Mouse (Mus musculus): ENCODE measurements around the gene Nt5c1a.

DNA sequence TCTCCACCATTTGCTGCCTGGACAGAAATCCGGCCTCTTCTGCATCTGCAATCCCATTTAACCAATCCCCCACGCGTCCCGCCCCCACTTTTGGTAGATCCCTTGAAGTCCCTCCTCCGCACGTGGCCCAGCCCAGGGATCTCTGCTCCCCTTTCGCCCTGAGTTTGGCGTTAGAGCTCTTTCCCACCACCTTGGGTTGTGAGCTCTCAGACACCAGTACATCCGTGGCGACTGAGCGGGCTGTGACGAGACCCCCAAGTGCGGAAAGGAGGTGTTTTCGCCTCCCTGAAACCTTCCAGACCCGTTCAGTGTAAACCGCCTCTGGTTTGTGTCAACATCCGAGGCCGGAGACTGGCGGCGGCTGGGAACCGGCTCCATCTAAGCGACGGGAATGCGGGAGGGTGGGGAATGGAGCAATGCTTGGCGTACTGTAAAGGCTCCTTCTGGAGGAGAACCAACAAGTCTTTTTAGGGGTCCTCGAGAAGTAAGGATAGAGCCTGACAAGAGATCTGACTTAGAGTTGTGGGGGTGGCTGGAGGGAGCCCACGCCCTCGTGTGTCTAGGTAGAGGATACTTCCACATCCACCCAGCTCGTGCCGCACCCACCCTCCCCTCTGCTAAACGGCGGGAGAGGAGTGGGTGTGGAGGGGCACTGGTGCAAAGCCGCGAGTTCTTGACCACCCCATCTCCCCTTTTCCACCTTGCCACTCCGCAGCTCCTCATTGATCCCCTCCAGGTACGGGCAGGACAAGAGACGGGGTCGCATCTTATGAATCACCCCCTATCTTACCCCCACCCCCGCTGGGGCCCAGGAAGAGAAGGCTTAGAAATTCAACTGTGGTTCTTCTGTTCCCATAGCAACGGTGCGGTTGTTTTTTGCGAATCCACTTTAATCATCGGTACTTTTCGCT is 18.7 kb upstream of the Nt5c1a start, which contains the start of gene Hpcal4:
- no peak for TF ChIP-seq CTCF (conservative IDR thresholded peaks at IDR 0.05; ENCODE audit: low read length)
- no peak for TF ChIP-seq POU5F1 (IDR thresholded peaks at IDR 0.05; ENCODE audit: borderline replicate concordance, low read length)

Data from E14TG2a.4 (cell line).